Mouse (Mus musculus) lung, postnatal 0 days (tissue): ENCODE data around the gene Sds. TPM values are rescaled to one million over a fixed set of nuclear protein-coding genes. Genes with fewer than 3 reads are reported as not detected.

Source experiments
- ATAC-seq: fragments of 200-750 bp; cut with Nextera tagmentation; 2 replicates; pipeline ENCODE4 v1.8.0; 2017; ENCODE audit warnings: moderate library complexity
- DNase-seq: peaks from one replicate; pipeline ENCODE4 v3.0.0-alpha.2; 2016; ENCODE audit warnings: low spot score
- H3K27ac ChIP-seq: fragments of 300-500 bp; sonication (generic); 2 replicates; pipeline ENCODE4 v1.5.1; 2014; ENCODE audit warnings: antibody characterized with exemption, mild to moderate bottlenecking, low read length, mixed read lengths
- H3K27me3 ChIP-seq: fragments of 300-500 bp; sonication (generic); replicated peaks from 2 replicates; pipeline ENCODE4 v1.6.1; 2014; ENCODE audit warnings: low read length, mixed read lengths; ENCODE audit not compliant: insufficient read depth
- H3K36me3 ChIP-seq: fragments of 300-500 bp; sonication (generic); 2 replicates; pipeline ENCODE4 v1.6.1; 2014; ENCODE audit warnings: low read length, mixed read lengths; ENCODE audit not compliant: insufficient read depth
- H3K4me1 ChIP-seq: fragments of 300-500 bp; sonication (generic); 2 replicates; pipeline ENCODE4 v1.6.1; 2014; ENCODE audit warnings: antibody characterized with exemption, low read depth, low read length, mixed read lengths; ENCODE audit not compliant: insufficient read depth
- H3K4me2 ChIP-seq: fragments of 300-500 bp; sonication (generic); replicated peaks from 2 replicates; pipeline ENCODE4 v1.6.1; 2014; ENCODE audit warnings: low read depth, mild to moderate bottlenecking, low read length, moderate library complexity, mixed read lengths
- H3K4me3 ChIP-seq: fragments of 300-500 bp; sonication (generic); 2 replicates; pipeline ENCODE4 v1.5.1; 2014; ENCODE audit warnings: low read depth, low read length
- H3K9ac ChIP-seq: fragments of 300-500 bp; sonication (generic); replicated peaks from 2 replicates; pipeline ENCODE4 v1.6.1; 2014; ENCODE audit warnings: low read depth, mild to moderate bottlenecking
- H3K9me3 ChIP-seq: fragments of 300-500 bp; sonication (generic); 2 replicates; pipeline ENCODE4 v1.6.1; 2016; ENCODE audit warnings: low read length, mixed read lengths
- CTCF ChIP-seq: IDR thresholded peaks from 2 replicates; pipeline ENCODE4 v1.5.1; 2016; ENCODE audit warnings: antibody characterized with exemption, mild to moderate bottlenecking
- EP300 ChIP-seq: IDR thresholded peaks from 2 replicates; pipeline ENCODE4 v1.6.1; 2016; ENCODE audit warnings: antibody characterized with exemption, mild to moderate bottlenecking, control low read depth
- WGBS: fragments of 180-500 bp; shearing (Covaris S2); extraction: QIAGEN DNeasy Blood & Tissue Kit; methylation state at CpG from one replicate; pipeline ENCODE4 v1.1.7; 2014; 5-methylcytosine and 5-hydroxymethylcytosine counted together
- polyA plus RNA-seq: library from polyadenylated mRNA; unstranded; fragments of >200 nt; fragmentation: Nextera tagmentation; extraction: Ambion mirVana; gene quantifications from 2 replicates; pipeline ENCODE4 v1.2.1, GENCODE M21; 2015

The Sds gene
- polyA plus RNA-seq, 1 experiment from 2014 or later: not detected

DNA sequence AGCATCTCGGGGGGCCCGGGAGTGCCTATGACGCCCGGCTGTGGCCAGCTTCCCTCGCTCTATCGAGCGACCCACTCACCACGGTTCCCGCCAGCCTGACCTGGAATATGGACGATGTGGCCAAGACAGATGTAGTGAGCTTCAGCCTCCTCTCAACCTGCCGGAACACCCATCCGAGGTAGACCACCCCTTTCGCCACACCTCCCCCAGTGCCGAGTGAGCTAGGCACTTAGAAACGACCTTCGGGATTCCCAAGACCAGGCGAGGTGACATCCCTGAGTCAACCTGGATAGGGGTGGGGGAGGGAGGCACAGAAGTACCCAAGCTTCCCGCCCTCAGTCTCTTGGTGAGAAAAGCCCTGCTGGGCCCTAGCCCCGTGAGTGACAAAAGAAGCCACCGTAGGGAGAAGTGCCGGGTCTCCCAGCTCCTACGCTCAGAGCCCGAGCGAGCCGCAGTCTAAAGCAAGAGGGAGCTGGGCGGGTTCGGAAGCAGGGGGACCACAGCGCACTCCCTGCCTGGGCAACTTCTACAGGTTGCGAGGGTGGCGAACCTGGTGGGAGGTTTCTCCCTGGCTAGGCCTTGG lies 45.2 kb upstream of the Sds start:
- Histone ChIP-seq H3K4me3 (no peak overlapping the region), H3K4me1 (peaks cover 6% of the 10 kb centered on the region; the same call in 1 of the 2 replicates), H3K4me2 (no peak overlapping the region), H3K36me3 (no peaks in the 10 kb centered on the region), H3K9me3 (no peaks in the 10 kb centered on the region), H3K9ac (no peak overlapping the region), H3K27me3 (peaks cover 93% of the 10 kb centered on the region), H3K27ac (no peak overlapping the region)
- 2% methylated on average over 30 of the region's 30 CpGs for WGBS
- no peak for DNase-seq
- no peak for ATAC-seq
- no peak for TF ChIP-seq EP300
- TF ChIP-seq CTCF: no peak

DNA sequence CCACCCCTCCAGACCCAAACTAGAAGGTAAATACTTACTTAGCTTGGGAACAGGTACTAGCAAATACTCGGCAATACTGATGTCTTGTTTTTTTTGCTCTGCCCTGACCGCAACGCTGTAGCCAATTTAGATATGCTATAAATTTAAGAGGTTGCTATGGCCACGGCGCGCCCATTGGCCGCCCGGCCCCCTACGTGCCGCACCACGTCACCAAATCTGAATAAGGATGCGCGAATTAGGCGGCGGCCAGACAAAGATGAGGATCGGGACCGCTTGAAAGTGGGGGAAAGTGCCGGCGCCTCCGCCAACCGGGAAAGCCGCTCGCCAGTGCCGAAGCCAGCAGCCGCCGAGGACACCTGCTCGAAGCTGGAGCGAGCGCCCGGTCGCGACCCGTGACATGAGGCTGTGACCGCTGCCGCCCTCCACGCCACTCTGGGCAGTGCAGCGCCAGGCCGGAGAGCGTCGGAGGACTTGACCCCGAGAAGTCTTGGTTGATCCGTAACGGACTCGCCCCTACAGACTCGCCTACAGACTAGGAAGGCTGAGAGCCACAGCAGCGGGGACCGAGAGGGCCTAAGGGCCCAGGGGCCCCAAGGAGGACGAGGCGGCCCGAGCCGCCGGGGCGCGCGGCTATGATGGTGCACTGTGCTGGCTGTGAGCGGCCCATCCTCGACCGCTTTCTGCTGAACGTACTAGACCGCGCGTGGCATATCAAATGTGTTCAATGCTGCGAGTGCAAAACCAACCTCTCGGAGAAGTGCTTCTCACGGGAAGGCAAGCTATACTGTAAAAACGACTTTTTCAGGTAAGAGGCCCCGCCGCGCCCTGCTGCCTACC lies 44.5 kb upstream of the Sds start, which contains the start of gene Lhx5:
TSS of gene Lhx5 (plus strand) at position 51 of the 837 bp plus-strand sequence.
- H3K27me3 ChIP-seq: peaks cover 92% of the 10 kb centered on the region
- no peaks in the 10 kb centered on the region for H3K36me3 ChIP-seq
- DNase-seq (no peak), ATAC-seq (no peak)
- TF ChIP-seq CTCF (no peak), EP300 (no peak)
- H3K4me1 ChIP-seq: peaks cover 6% of the 10 kb centered on the region; the same call in 1 of the 2 replicates
- H3K9me3 ChIP-seq: no peaks in the 10 kb centered on the region
- 1% methylated on average over 62 of the region's 69 CpGs for WGBS
- H3K4me2 ChIP-seq: no peak within 1 kb of the TSS
- no peak within 1 kb of the TSS for H3K9ac ChIP-seq
- no peak within 1 kb of the TSS for H3K4me3 ChIP-seq
- no peak within 1 kb of the TSS for H3K27ac ChIP-seq

DNA sequence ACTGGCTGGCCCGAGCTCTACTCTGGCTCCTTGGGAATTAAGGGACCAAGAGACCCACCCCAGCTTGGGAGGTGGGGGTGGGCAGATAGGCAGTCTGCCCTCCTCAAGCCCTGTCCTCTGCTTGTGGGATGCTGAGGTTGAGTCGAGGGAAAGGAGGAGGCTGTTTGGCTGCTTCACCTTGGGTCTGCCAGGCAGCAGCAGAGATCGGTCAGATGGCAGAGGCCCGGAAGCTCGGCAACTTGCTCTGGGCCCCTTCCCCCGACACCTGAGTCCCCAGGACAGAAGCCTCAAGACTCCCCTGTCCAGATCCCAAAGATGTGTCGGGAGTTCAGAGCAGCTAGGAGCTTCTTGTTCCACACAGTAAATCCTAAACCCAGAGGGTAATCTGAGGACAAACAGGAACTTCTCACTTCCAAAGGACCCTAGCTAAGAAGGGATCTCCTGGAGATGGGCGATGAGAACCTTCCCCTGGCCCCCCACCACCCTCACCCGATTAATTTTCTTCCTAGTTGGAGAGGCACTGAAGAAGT lies 43.8 kb upstream of the Sds start:
- ATAC-seq: no peak
- Histone ChIP-seq H3K4me3 (no peak overlapping the region), H3K36me3 (no peaks in the 10 kb centered on the region), H3K27ac (no peak overlapping the region), H3K9ac (no peak overlapping the region), H3K9me3 (no peaks in the 10 kb centered on the region), H3K27me3 (peaks cover 92% of the 10 kb centered on the region), H3K4me2 (no peak overlapping the region), H3K4me1 (peaks cover 6% of the 10 kb centered on the region; the same call in 1 of the 2 replicates)
- WGBS: 2% methylated on average over 9 of the region's 9 CpGs
- no peak for TF ChIP-seq EP300
- no peak for TF ChIP-seq CTCF
- no peak for DNase-seq

DNA sequence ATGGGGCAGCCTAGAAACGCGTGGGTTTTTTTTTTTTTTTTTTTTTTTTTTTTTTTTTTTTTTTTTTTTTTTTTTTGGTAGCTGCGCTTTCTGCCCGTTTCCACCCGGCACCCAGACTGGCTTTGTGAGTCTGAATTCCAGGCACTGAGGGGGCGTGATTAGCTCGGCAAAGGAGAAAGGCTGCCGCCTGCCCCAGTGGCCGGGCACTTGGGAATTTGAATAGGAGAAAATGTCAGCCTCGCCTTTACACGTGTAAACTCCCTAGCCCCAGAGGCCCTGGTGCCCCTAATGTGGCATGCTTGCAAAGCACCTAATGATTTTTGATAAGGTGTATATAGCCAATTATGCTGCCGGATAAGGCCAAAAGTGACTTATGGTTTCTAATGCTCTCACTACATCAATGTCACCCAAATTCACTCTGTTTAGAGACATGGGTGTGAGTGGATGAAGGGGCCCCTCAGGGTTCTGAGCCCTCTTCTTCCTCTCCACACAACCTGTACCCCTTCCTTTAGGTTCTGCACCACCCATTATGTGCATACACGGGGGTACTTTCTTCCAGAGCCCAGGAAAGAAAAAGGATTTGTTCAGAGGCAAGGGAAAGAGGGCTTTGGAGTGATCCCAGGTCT lies 43.1 kb upstream of the Sds start:
- no peak overlapping the region for H3K9ac ChIP-seq
- no peak overlapping the region for H3K4me3 ChIP-seq
- WGBS: 2% methylated on average over 13 of the region's 13 CpGs
- TF ChIP-seq EP300: no peak
- TF ChIP-seq CTCF: no peak
- H3K36me3 ChIP-seq: no peaks in the 10 kb centered on the region
- ATAC-seq (no peak), DNase-seq (no peak)
- H3K4me1 ChIP-seq: peaks cover 6% of the 10 kb centered on the region; the same call in 1 of the 2 replicates
- H3K27ac ChIP-seq: no peak overlapping the region
- H3K4me2 ChIP-seq: no peak overlapping the region
- H3K9me3 ChIP-seq: no peaks in the 10 kb centered on the region
- peaks cover 93% of the 10 kb centered on the region for H3K27me3 ChIP-seq

DNA sequence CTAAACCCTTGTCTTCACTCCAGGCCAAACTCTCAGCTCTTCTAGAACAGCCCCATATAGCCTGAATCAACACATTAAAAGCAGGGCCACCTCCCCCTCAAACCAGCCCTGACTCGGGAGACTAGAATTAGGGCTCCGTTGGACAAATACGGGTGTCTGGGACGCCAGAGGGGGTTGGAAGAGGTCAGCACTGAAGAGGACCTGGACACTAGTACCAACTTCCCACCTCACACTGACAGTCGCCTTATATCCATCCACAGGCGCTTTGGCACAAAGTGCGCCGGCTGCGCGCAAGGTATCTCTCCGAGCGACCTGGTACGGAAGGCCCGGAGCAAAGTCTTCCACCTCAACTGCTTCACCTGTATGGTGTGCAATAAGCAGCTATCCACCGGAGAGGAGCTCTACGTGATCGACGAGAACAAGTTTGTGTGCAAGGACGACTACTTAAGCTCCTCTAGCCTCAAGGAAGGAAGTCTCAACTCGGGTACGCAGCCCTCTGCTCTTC lies 42.0 kb upstream of the Sds start:
- Histone ChIP-seq H3K9me3 (no peaks in the 10 kb centered on the region), H3K4me1 (peaks cover 6% of the 10 kb centered on the region; the same call in 1 of the 2 replicates), H3K27ac (no peak overlapping the region), H3K4me2 (no peak overlapping the region), H3K4me3 (no peak overlapping the region), H3K36me3 (no peaks in the 10 kb centered on the region), H3K27me3 (peaks cover 95% of the 10 kb centered on the region), H3K9ac (no peak overlapping the region)
- ATAC-seq (no peak), DNase-seq (no peak)
- TF ChIP-seq CTCF (no peak), EP300 (no peak)
- WGBS: 5% methylated on average over 21 of the region's 21 CpGs
